Mouse (Mus musculus): ENCODE measurements around the gene Olfr785. TPM values are rescaled to one million over a fixed set of nuclear protein-coding genes. Genes with fewer than 3 reads are reported as not detected.
"Not testable (repeated sequence)": the region's sequence is repeated elsewhere in the genome, so short reads cannot be mapped to it uniquely, and the experiment has no call there.

Gene Olfr785
- not detected for total RNA-seq (2021)

DNA sequence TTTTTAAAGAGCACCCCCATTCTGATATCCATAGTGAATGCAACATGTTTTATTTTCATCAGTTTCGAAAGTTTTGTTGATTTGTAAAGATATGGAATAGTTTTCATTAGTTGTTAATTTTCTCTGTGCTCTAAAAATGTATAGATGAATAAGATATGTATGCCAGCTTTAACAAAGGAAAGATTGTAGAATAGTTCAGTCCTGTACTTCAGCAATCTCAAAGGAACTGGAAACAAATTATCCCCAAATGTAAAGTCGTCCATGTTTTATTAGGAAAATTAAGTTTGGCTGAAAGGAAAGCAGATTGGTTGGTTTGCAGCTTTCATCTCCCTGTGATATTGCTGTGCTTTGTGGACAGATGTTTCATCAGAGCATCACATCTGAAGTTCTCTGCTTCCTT is at the start of gene Olfr785:
Olfr785 (plus strand) TSS at position 301 of the 400 bp plus-strand sequence.
- DNase-seq (ENCODE audit: extremely low spot score in 1 of 2, low spot score in 1 of 2), result no peak

DNA sequence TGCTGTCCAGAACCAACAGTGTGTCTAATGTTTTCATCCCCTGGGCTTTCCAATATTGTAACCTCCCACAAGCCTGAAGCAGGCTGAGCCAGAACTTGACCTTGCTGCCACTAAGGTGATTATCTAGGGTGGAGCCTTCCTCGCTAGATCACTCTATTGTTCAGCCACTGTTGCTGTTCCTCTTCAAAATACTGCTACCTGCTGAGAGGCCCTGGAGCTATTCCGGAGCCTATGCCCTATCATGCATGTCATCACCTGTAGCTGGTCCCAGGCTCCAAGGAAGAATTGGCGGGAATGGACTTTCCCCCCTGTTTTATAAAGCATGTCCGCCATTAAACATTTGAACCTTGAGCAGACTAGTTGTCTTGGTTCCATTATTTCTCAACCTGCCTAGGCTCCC is 48.7 kb upstream of the Olfr785 start:
- not testable (repeated sequence) for DNase-seq (ENCODE audit: extremely low spot score in 1 of 2, low spot score in 1 of 2)

- DNase-seq (ENCODE audit: extremely low spot score in 1 of 2, low spot score in 1 of 2), result peak in 1 of 2 experiments; percentile 13
These were observed 47.9 kb upstream of the Olfr785 start for GRCm38 (mm10) chr10:129357307-129357706.

- not testable (repeated sequence) for DNase-seq (ENCODE audit: extremely low spot score in 1 of 2, low spot score in 1 of 2)
These were observed 31.2 kb upstream of the Olfr785 start for GRCm38 (mm10) chr10:129374051-129374450.

- no peak for DNase-seq (ENCODE audit: extremely low spot score in 1 of 2, low spot score in 1 of 2)
These were observed 21.4 kb upstream of the Olfr785 start, which contains the start of gene Olfr784 for GRCm38 (mm10) chr10:129383783-129384182. Olfr784 (plus strand) TSS chr10:129384083.

GRCm38 (mm10) chr10:129400892-129401291 is 4.3 kb upstream of the Olfr785 start:
- DNase-seq (ENCODE audit: extremely low spot score in 1 of 2, low spot score in 1 of 2), result no peak

DNA sequence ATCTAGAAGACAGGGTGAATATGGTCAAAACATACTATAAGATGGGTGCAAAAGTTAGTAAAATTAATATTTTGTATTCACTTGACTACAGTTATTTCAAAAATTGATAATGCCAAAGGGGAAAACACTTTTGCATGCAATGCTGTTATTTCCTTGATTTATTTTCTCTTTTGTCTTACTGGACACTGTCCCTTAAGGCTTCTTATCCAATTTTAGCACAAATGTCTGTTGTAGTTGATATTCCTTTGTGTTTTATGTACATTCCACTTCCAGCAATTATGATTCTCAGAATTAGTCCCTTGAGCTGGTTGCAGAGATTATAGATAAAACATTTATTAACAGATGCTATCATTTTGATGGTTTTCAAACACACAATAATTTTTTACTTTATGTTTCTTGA is 21.8 kb downstream of the Olfr785 start, which contains the start of gene Olfr786:
Olfr786 (plus strand) TSS at position 301 of the 400 bp plus-strand sequence.
- no peak for DNase-seq (ENCODE audit: extremely low spot score in 1 of 2, low spot score in 1 of 2)

Other genes with a start within 250 kb of the Olfr785 start
- gene Olfr771, start 240.7 kb upstream of the Olfr785 start, total RNA-seq (2021), result not detected
- not detected for gene Olfr772, start 227.5 kb upstream of the Olfr785 start, total RNA-seq (2021)
- gene Olfr773, start 218.0 kb upstream of the Olfr785 start, total RNA-seq (2021), result not detected
- not detected for gene Olfr774, start 169.2 kb upstream of the Olfr785 start, total RNA-seq (2021)
- not detected for gene Olfr775, start 157.0 kb upstream of the Olfr785 start, total RNA-seq (2021)
- gene Olfr776, start 146.3 kb upstream of the Olfr785 start, total RNA-seq (2021), result not detected
- not detected for gene Olfr777, start 133.9 kb upstream of the Olfr785 start, total RNA-seq (2021)
- gene Olfr780, start 87.3 kb upstream of the Olfr785 start, total RNA-seq (2021), result not detected
- not detected for gene Olfr781, start 76.6 kb upstream of the Olfr785 start, total RNA-seq (2021)
- not detected for gene Olfr782, start 56.6 kb upstream of the Olfr785 start, total RNA-seq (2021)
- under 1 TPM in 1 of 2 experiments, not detected in 1; 0.31 TPM for gene Olfr784, start 21.3 kb upstream of the Olfr785 start, total RNA-seq (2021)
- gene Olfr786, start 21.9 kb downstream of the Olfr785 start, total RNA-seq (2021), result not detected
- not detected for gene Olfr787, start 56.4 kb downstream of the Olfr785 start, total RNA-seq (2021)
- gene Olfr788, start 65.6 kb downstream of the Olfr785 start, total RNA-seq (2021), result not detected
- not detected for gene Olfr789, start 79.3 kb downstream of the Olfr785 start, total RNA-seq (2021)
- gene Olfr790, start 93.1 kb downstream of the Olfr785 start, total RNA-seq (2021), result not detected
- gene Olfr791, start 116.4 kb downstream of the Olfr785 start, total RNA-seq (2021), result not detected
- gene Olfr792, start 133.7 kb downstream of the Olfr785 start, total RNA-seq (2021), result not detected
- not detected for gene Olfr794, start 162.2 kb downstream of the Olfr785 start, total RNA-seq (2021)
- not detected for gene Olfr796, start 207.1 kb downstream of the Olfr785 start, total RNA-seq (2021)
- not detected for gene Olfr798, start 222.5 kb downstream of the Olfr785 start, total RNA-seq (2021)
- not detected for gene Olfr799, start 232.1 kb downstream of the Olfr785 start, total RNA-seq (2021)